Mouse (Mus musculus) G1E (cell line): ENCODE results near the gene Gpr25. TPM values are rescaled to one million over a fixed set of nuclear protein-coding genes. Genes with fewer than 3 reads are reported as not detected.
A peak's percentile ranks its signal among the peaks of the same experiment; 100 is the strongest.

ENCODE experiments used
- ATAC-seq: 2 replicates; pipeline ENCODE4 v1.8.0; 2016; ENCODE audit warnings: mild to moderate bottlenecking; ENCODE audit not compliant: insufficient number of reproducible peaks, poor library complexity, low FRiP score, severe bottlenecking; ENCODE audit errors: extremely low read depth
- DNase-seq: peaks from one replicate; pipeline ENCODE4 v3.0.0; 2012; ENCODE audit warnings: low spot score
- H3K27me3 ChIP-seq: 2 replicates; pipeline ENCODE4 v1.6.1; 2012; ENCODE audit warnings: mild to moderate bottlenecking, low read length, inconsistent platforms; ENCODE audit not compliant: insufficient read depth
- H3K36me3 ChIP-seq: replicated peaks from 2 replicates; pipeline ENCODE3; 2012; ENCODE audit warnings: mild to moderate bottlenecking, inconsistent platforms
- H3K4me1 ChIP-seq: 2 replicates; pipeline ENCODE4 v1.6.1; 2012; ENCODE audit warnings: low read depth, low read length, inconsistent platforms, mixed read lengths; ENCODE audit not compliant: insufficient read depth
- H3K4me3 ChIP-seq: 2 replicates; pipeline ENCODE4 v1.5.1; 2012; ENCODE audit warnings: low read depth, mild to moderate bottlenecking, inconsistent platforms, low read length, moderate library complexity, mixed read lengths
- H3K9me3 ChIP-seq: replicated peaks from 2 replicates; pipeline ENCODE4 v1.6.1; 2012; ENCODE audit warnings: inconsistent platforms
- CTCF ChIP-seq: IDR thresholded peaks from 2 replicates; pipeline ENCODE4 v1.5.1; 2012; ENCODE audit warnings: low read depth, low read length, inconsistent platforms, mixed read lengths
- GATA1 ChIP-seq: IDR thresholded peaks from 2 replicates; pipeline ENCODE4 v1.6.1; 2012; ENCODE audit warnings: borderline replicate concordance, low read length, inconsistent platforms, mixed read lengths
- GATA2 ChIP-seq: IDR thresholded peaks from 2 replicates; pipeline ENCODE4 v1.6.1; 2012; ENCODE audit warnings: low read depth, low read length, inconsistent platforms, borderline replicate concordance
- POLR2AphosphoS5 ChIP-seq: IDR thresholded peaks from 2 replicates; pipeline ENCODE4 v1.6.1; 2012; ENCODE audit warnings: low read depth, low read length, inconsistent platforms; ENCODE audit not compliant: insufficient replicate concordance
- TAL1 ChIP-seq: conservative IDR thresholded peaks from 2 replicates; pipeline ENCODE4 v1.6.1; 2012; ENCODE audit warnings: low read depth, low read length, inconsistent platforms, mixed read lengths
- polyA plus RNA-seq: library from polyadenylated mRNA; stranded (reverse); fragments of >175 nt; gene quantifications from 2 replicates; pipeline ENCODE4 v1.2.3, GENCODE M21; 2012
- total RNA-seq, 2 experiments: library from RNA; stranded (forward) in 1 of 2; stranded (reverse) in 1 of 2; fragments of 200-1000 nt in 1 of 2; fragments of >200 nt in 1 of 2; fragmentation: Nextera tagmentation in 1 of 2; gene quantifications; 2 replicates each; pipeline ENCODE4 v1.2.3; 2014 to 2017

Gpr25 gene
- total and polyA plus RNA-seq, 3 experiments: not detected

DNA sequence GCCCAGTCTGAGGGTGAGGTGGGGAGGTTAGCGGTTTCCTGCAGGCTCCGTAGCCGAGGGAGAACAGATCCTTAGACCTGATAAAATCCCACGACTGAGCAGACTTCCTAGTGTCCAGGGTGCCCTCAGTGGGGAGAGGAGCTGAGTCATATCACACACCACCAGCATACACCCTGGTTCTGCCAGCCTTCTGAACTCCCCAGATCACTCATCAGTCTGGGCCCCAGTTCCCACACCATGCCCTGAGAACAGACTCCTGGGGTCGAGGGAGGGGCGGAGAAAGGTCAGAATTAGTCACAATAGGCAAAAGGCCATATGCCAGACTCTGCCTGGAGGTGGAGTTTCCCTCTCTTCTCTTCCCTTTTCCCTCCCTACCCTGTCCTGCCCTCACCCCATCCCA, 5.5 kb downstream of the Gpr25 start:
- DNase-seq (peak; percentile 61), ATAC-seq (peak; percentile 89)
- peaks cover 27% of the 10 kb centered on the region for H3K27me3 ChIP-seq
- H3K4me3 ChIP-seq: peak overlapping the region; percentile 34; the same call in 1 of the 2 replicates
- H3K36me3 ChIP-seq: no peaks in the 10 kb centered on the region
- H3K9me3 ChIP-seq: peaks cover 8% of the 10 kb centered on the region
- H3K4me1 ChIP-seq: peaks cover 49% of the 10 kb centered on the region
- TF ChIP-seq POLR2AphosphoS5: no peak

DNA sequence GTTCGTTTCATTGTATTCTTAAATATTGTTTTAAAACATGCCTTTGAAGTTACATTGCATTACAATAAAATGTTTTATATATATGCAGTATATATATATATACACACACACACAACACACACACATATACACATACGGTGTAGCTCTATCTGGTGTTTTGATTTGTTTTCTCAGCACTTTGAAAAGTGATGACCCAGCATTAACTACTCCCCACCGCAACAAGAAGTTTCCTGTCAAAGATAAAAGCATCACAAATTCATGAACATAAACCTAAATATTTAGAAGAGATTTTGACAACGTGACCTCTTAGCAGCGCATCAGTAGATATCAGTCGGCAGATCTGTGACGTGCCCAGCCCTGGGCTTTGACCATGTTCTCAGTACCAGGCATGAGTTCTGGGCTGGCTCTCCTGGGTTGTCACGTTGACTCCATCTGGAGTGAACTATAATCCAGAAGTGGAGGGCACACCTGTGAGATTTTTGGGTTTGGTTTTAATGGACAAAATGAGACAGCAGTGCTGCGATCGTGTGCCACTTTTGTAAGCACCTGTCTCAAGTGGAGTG, 6.1 kb downstream of the Gpr25 start:
- ATAC-seq (no peak), DNase-seq (no peak)
- Histone ChIP-seq H3K9me3 (peaks cover 2% of the 10 kb centered on the region), H3K4me1 (peaks cover 54% of the 10 kb centered on the region), H3K4me3 (peak overlapping the region; percentile 34; the same call in 1 of the 2 replicates), H3K27me3 (peaks cover 21% of the 10 kb centered on the region), H3K36me3 (no peaks in the 10 kb centered on the region)
- TF ChIP-seq GATA2: no peak
- TF ChIP-seq TAL1: no peak
- TF ChIP-seq POLR2AphosphoS5: no peak
- no peak for TF ChIP-seq GATA1
- no peak for TF ChIP-seq CTCF

DNA sequence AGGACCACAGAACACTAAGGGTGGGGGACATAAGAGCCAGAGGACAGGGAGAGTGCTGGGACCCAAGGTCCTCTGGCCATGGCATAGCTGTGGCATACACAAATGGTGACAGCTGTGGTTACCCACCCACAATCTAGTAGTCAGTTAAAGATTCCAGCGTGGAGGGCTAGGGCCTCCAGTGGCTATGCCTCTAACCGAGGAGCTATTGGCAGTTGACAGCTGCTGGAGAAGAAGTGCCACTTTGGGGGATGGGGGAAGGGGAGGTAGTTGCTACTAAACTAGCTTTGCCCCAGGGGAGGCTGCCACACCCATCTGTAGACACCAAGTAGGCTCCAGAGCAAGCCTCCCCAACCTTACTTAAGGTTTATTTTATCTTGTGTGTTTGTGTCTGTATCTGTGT, 7.2 kb downstream of the Gpr25 start:
- H3K4me1 ChIP-seq: peaks cover 55% of the 10 kb centered on the region
- TF ChIP-seq CTCF (no peak), TAL1 (no peak), GATA1 (no peak), GATA2 (no peak), POLR2AphosphoS5 (no peak)
- no peak overlapping the region; the same call in 1 of the 2 replicates for H3K4me3 ChIP-seq
- no peaks in the 10 kb centered on the region for H3K9me3 ChIP-seq
- H3K27me3 ChIP-seq: peaks cover 16% of the 10 kb centered on the region
- DNase-seq: no peak
- H3K36me3 ChIP-seq: no peaks in the 10 kb centered on the region
- ATAC-seq: peak; percentile 29; the same call in 1 of the 2 replicates

DNA sequence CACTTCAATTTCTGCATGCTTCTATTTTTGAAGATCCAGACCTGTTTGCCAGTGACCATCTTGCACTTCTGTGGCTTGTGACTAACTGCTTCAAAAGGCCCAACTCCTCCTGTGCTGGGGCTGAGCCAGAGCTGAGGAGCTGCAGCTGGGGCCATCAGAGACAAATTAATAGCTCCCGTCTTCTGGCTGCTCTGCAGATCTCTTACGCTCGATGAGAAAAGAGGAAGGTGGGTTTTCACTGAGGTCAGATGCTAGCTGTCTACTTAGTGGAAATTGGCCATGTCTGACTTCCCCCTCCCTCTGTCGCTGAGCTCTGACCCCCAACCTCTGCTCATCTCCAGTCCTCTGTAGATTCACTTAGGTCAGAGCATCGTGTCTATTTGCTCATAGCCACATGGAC, 11.0 kb downstream of the Gpr25 start:
- H3K27me3 ChIP-seq: peaks cover 23% of the 10 kb centered on the region
- no peaks in the 10 kb centered on the region for H3K9me3 ChIP-seq
- no peaks in the 10 kb centered on the region for H3K36me3 ChIP-seq
- no peak for TF ChIP-seq POLR2AphosphoS5
- TF ChIP-seq GATA2: no peak
- TF ChIP-seq CTCF: no peak
- no peak for TF ChIP-seq TAL1
- no peak for TF ChIP-seq GATA1
- H3K4me3 ChIP-seq: no peak overlapping the region
- H3K4me1 ChIP-seq: peaks cover 26% of the 10 kb centered on the region
- DNase-seq (peak; percentile 57), ATAC-seq (no peak; the same call in 1 of the 2 replicates)

DNA sequence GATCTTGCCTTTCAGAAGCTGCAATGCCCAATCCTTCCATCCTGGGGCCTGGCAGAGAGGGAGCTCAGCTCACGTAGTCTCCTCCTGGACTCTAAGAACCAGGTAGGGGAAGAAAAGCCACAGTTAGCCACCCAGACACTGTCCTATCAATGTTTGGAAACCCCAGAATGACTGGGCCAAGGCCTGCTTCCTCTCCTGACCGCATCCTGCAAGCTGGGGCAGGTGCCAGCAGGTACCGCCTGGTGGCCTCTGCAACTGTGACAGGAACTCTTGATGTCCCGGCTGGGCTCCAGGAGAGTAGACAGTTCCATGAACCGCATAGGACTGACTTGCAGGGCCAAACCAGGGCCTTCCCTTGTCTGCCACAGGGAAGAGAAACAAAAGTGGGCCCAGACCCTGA, 13.3 kb downstream of the Gpr25 start:
- H3K27me3 ChIP-seq: peaks cover 24% of the 10 kb centered on the region
- TF ChIP-seq CTCF (no peak), TAL1 (no peak), GATA2 (no peak), GATA1 (no peak)
- H3K36me3 ChIP-seq: no peaks in the 10 kb centered on the region
- DNase-seq (no peak), ATAC-seq (no peak)
- H3K9me3 ChIP-seq: no peaks in the 10 kb centered on the region
- peaks cover 13% of the 10 kb centered on the region for H3K4me1 ChIP-seq
- H3K4me3 ChIP-seq: no peak overlapping the region

DNA sequence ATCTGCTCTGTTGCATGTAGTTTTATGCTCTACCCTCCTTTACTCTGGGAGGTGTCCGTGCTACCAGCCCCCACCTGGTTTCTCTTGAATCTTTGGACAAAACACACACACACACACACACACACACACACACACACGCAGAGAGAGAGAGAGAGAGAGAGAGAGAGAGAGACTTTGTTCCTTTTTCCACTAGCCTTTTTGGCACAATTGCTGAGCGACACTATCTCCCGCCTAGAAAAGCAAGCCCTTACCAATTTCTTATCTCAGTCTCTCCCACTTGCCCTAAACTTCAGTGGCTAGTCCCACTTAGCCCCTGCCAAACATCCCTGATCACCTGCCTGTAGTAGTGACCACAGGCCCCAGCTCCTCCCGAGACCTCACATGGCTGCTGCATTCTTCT, 16.2 kb downstream of the Gpr25 start:
- DNase-seq: no peak

More for the DNA sequence above, 16.2 kb downstream of the Gpr25 start:
- no peak for ATAC-seq
- Histone ChIP-seq H3K9me3 (no peaks in the 10 kb centered on the region), H3K36me3 (no peaks in the 10 kb centered on the region), H3K27me3 (peaks cover 39% of the 10 kb centered on the region), H3K4me3 (no peak overlapping the region), H3K4me1 (peaks cover 2% of the 10 kb centered on the region; the same call in 1 of the 2 replicates)
- no peak for TF ChIP-seq POLR2AphosphoS5
- TF ChIP-seq TAL1: no peak
- TF ChIP-seq GATA2: no peak
- TF ChIP-seq GATA1: no peak
- no peak for TF ChIP-seq CTCF
